Mouse (Mus musculus): ENCODE measurements around the gene Card10.

- no peak for TF ChIP-seq CTCF (IDR thresholded peaks at IDR 0.05; ENCODE audit: control insufficient read depth, insufficient read depth, low read length)
- no peak for TF ChIP-seq POLR2A (IDR thresholded peaks at IDR 0.05; ENCODE audit: borderline replicate concordance, control insufficient read depth, low read depth, low read length)
Measured at GRCm38 (mm10) chr15:78805351-78805750, 2.5 kb upstream of the Card10 start.

Measured in bone marrow, adult 2 months (tissue).